Mouse (Mus musculus): ENCODE measurements at regions not wholly inside any gene's neighbourhood (a gene's known extent, or its start where the extent isn't known, plus 50 kb on each side); places are given as distances from the start of the nearest gene placed in this dataset. TPM values are rescaled to one million over a fixed set of nuclear protein-coding genes. Genes with fewer than 3 reads are reported as not detected.
A peak's percentile ranks its signal among the peaks of the same experiment; 100 is the strongest.

DNA sequence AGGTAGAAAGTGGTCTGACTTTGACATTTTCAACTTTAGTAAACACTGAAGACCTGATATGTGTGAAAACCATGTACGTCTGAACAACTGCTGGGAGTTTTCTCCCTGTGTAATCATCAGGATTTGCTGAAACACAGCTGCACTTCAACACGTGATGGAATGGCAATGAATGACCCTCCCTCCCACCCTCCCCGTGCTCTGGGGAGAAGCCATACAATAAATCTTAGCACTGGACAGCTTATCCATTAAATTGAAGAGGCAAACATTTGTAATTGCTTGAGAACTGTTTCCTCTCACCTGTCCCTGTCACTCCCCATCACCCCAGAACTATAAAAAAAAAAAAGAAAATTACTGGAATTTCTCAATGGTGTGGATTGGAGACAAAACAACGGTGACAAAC, 159.1 kb downstream of the Calcrl start:
- ATAC-seq (replicated peaks; ENCODE audit: low FRiP score, low read depth): peak; percentile 49; the same call in 1 of the 2 replicates
- no peak for TF ChIP-seq CTCF (IDR thresholded peaks at IDR 0.05; ENCODE audit: low read depth)
- no peaks in the 10 kb centered on the region for H3K4me1 ChIP-seq (replicated peaks; ENCODE audit: insufficient read depth, low read length)

DNA sequence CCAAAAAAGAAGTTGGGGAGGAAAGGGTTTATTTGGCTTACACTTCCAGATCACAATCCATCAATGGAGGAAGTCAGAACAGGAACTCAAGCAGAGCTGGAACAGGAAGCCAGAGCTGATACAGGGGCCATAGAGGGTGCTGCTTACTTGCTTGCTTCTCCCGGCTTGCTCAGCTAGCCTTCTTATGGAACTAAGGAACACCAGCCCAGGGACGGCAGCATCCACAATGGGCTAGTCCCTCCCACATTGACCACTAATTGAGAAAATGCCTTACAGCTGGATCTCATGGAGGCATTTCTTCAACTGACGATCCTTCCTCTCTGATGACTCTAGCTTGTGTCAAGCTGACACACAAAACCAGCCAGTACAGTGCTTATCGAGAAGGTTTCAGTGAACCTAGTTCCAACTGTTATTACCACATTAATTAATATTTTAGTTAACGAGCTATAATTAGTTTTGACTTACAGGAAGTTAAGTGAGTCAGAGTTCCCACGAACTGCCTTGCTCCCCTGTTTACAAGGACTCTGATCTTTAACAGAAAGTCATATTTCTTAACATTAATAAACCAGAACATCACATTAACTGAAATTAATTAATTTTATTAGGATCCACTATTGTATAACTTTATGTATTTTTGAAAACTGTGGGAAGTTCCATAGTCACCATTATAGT, 158.2 kb downstream of the Calcrl start:
- ATAC-seq (replicated peaks; ENCODE audit: low FRiP score, low read depth) (no peak), DNase-seq (ENCODE audit: low spot score) (peak; percentile 72)
- Histone ChIP-seq H3K9me3 (replicated peaks; ENCODE audit: low read length) (no peaks in the 10 kb centered on the region), H3K4me1 (replicated peaks; ENCODE audit: insufficient read depth, low read length) (no peaks in the 10 kb centered on the region), H3K27ac (peak overlapping the region; percentile 13; the same call in 1 of the 2 replicates), H3K9ac (ENCODE audit: low read depth, low read length) (no peak overlapping the region), H3K27me3 (ENCODE audit: insufficient read depth, low read length) (no peaks in the 10 kb centered on the region), H3K36me3 (ENCODE audit: insufficient read depth, low read length) (no peaks in the 10 kb centered on the region), H3K4me2 (ENCODE audit: low read length) (no peak overlapping the region), H3K4me3 (replicated peaks; ENCODE audit: low read depth, low read length) (no peak overlapping the region)
- no peak for TF ChIP-seq CTCF (IDR thresholded peaks at IDR 0.05; ENCODE audit: low read depth)
- 29% methylated on average over 6 of the region's 6 CpGs for WGBS

More for the DNA sequence above, 159.1 kb downstream of the Calcrl start:
- Histone ChIP-seq H3K9ac (ENCODE audit: low read depth, low read length) (no peak overlapping the region), H3K27me3 (ENCODE audit: insufficient read depth, low read length) (no peaks in the 10 kb centered on the region), H3K9me3 (replicated peaks; ENCODE audit: low read length) (no peaks in the 10 kb centered on the region), H3K4me3 (replicated peaks; ENCODE audit: low read depth, low read length) (no peak overlapping the region), H3K4me2 (ENCODE audit: low read length) (no peak overlapping the region), H3K27ac (no peak overlapping the region), H3K36me3 (ENCODE audit: insufficient read depth, low read length) (no peaks in the 10 kb centered on the region)
- peak; percentile 57 for DNase-seq (ENCODE audit: low spot score)
- 23% methylated on average over 4 of the region's 4 CpGs for WGBS

DNA sequence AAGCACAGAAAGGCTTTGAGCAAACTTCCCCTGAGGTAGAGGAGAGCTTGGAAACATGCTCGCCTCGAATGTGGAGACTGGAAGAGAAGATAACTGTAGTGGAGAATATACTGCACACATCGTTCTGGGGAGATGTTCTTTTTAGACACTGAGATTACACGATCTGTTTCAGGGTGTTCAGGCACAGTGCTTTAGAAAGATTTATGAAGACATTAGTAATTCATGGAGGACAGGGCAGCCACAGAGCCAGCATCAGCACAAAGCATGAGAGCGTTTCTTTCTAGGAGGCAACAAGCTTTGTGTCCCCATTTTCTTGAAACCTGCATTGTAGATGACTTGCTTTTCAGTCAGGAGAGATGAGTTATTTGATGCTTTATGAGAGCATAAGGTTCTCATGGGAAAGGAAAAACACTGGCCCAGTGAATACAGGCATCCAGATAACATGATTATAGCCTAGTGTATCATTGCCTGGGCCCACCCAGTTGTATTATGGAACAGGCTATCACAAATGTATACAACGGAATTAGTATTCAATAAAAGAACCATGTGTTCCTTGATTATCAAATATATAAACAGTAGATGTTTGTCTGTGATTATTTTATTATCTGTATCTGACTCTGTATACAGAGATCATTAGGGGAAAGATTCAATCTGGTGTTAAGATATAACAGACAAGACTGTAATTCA, 151.0 kb downstream of the Calcrl start:
- TF ChIP-seq CTCF (IDR thresholded peaks at IDR 0.05; ENCODE audit: low read depth): no peak
- WGBS: 40% methylated on average over 6 of the region's 6 CpGs
- no peak overlapping the region for H3K9ac ChIP-seq (ENCODE audit: low read depth, low read length)
- H3K9me3 ChIP-seq (replicated peaks; ENCODE audit: low read length): no peaks in the 10 kb centered on the region
- H3K4me1 ChIP-seq (replicated peaks; ENCODE audit: insufficient read depth, low read length): no peaks in the 10 kb centered on the region
- H3K4me3 ChIP-seq (replicated peaks; ENCODE audit: low read depth, low read length): no peak overlapping the region
- DNase-seq (ENCODE audit: low spot score): no peak
- ATAC-seq (replicated peaks; ENCODE audit: low FRiP score, low read depth): no peak
- no peak overlapping the region for H3K4me2 ChIP-seq (ENCODE audit: low read length)
- H3K27ac ChIP-seq: no peak overlapping the region
- H3K36me3 ChIP-seq (ENCODE audit: insufficient read depth, low read length): no peaks in the 10 kb centered on the region
- H3K27me3 ChIP-seq (ENCODE audit: insufficient read depth, low read length): no peaks in the 10 kb centered on the region

DNA sequence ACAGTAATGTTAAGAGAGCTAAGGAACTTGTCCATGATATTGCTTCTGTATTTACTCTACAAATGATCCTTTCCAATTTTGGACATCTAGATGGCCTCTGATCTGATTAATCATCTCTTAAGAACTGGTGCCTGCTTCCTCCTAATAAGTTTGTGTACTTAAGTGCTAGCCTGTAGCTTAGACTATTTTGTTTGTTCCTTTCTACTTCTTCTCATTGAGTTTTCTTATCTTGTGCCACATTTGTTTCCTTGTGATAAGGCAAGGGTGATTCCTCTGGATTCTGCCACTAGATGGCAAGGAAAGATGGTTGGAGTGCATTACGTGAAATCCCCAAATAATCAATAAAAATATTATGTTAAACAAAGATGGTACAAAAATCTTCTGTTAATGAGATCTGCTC, 148.0 kb downstream of the Calcrl start:
- DNase-seq (ENCODE audit: low spot score) (no peak), ATAC-seq (replicated peaks; ENCODE audit: low FRiP score, low read depth) (no peak)
- no peak overlapping the region for H3K4me3 ChIP-seq (replicated peaks; ENCODE audit: low read depth, low read length)
- H3K4me2 ChIP-seq (ENCODE audit: low read length): no peak overlapping the region
- H3K27ac ChIP-seq: no peak overlapping the region
- no peaks in the 10 kb centered on the region for H3K36me3 ChIP-seq (ENCODE audit: insufficient read depth, low read length)
- no peaks in the 10 kb centered on the region for H3K27me3 ChIP-seq (ENCODE audit: insufficient read depth, low read length)
- WGBS: 88% methylated on average over 1 of the region's 1 CpGs
- H3K9ac ChIP-seq (ENCODE audit: low read depth, low read length): no peak overlapping the region
- no peak for TF ChIP-seq CTCF (IDR thresholded peaks at IDR 0.05; ENCODE audit: low read depth)
- no peaks in the 10 kb centered on the region for H3K4me1 ChIP-seq (replicated peaks; ENCODE audit: insufficient read depth, low read length)
- no peaks in the 10 kb centered on the region for H3K9me3 ChIP-seq (replicated peaks; ENCODE audit: low read length)

Small RNAs in the stretch of these regions (microRNA-seq; reads per million reads assigned to microRNA genes)
- not detected for gene Gm25972

All from kidney, postnatal 0 days (tissue).